Mouse (Mus musculus) right cerebral cortex, postnatal 4 days (tissue): ENCODE measurements around the gene Sox4.

Experiments used
- DNase-seq: peaks from one replicate; pipeline ENCODE4 v3.0.0-alpha.2; 2022

Sox4 gene

DNA sequence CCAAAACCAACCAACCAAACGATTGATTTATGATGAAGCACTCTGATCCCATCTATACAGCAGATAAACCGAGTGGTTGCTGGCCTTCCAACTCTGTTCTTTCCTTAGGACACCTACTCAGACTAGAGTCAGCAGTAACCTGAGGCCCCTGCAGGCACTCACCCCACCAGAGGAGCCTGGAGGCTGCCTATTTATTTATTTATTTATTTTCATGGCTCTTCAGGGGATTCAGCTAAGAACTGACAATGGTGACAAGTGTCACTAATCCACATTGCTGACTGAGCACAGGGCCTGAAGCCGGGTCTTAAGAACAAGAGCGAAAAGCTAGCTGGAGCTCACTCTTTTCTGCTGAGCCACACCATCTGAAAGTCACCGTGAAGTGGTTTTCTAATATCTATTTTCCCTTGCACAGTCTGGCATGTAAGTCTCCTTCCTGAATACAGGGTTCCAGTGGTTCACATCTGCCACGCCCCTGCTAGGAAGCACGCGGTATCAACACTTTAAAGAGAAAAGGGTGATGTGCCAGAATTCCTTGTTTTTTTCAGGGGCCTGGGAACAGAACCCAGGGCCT, 6.9 kb downstream of the Sox4 start:
- DNase-seq, result no peak

- no peak for DNase-seq
Observed at GRCm38 (mm10) chr13:28945681-28946080, 7.8 kb downstream of the Sox4 start.

DNA sequence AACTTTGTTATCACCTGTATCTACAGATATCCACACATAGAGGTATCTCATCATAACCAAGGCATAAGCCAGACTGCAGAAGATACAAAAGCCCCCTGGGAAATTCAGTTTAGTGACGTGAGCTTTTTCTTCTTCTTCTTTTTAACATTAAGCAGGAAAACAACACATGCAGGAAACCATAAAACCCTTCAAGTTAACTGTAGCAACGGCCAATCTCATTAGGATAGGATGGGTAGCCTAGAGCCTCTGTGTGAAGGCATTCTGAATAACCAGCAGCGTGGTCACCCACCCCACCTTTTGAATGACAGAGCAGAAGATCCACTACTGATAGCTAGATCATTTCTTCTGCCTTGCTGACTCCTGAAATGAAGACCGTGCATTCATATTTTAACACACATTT, 10.6 kb downstream of the Sox4 start:
- DNase-seq, result no peak

DNA sequence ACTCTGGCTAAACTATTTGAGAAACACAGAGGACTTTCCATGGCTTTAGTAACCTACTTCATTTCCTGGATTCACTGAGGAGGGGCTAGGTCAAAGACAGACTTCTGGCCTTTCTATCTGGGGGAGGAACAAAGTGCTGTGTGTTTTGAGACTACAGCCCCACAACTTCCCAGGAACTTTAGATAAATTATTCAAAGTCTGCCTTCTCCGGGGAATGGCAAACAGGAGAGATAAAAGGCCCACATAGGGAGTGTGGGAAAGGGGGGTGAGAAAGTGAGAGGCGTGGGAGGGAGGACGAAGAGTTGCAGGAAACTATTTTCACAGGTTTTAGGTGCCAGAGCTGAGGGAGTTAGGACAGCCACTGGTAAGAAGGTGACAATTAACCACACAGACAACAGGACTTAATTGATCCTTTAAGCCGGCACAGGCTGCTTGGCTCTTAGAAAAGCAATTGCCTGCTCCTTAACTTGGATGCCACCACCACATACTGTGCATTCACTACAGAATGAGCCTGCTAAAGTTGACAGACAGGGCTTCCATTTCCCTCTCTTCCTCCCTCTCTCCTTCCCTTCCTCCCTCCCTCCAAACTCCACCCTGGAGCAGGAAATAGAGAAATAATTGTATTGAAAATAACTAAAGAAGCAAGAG, 11.4 kb downstream of the Sox4 start:
- DNase-seq, result no peak

DNA sequence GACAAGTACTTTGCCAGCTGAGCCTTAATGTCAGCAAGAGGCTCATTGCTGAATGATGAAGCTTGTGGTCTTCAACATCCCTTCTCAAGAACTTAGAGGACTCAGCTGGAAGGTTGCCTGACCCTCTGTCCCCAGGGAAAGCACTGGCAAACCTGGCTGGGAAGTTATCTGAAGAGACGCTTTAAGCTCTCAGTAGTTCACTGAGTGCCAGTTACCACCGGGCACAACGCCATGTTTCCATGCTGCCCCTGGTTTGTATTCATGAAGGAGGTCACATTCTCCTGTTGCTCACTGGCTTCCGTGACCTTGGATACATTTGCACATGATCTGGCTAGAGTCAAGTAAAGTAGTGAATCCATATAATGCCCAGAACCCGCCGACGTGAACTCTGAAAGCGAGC, 20.1 kb downstream of the Sox4 start:
- DNase-seq, result peak; percentile 29

GRCm38 (mm10) chr13:28931776-28932175, 21.7 kb downstream of the Sox4 start:
- no peak for DNase-seq

GRCm38 (mm10) chr13:28931266-28931665, 22.2 kb downstream of the Sox4 start:
- DNase-seq, result no peak

DNA sequence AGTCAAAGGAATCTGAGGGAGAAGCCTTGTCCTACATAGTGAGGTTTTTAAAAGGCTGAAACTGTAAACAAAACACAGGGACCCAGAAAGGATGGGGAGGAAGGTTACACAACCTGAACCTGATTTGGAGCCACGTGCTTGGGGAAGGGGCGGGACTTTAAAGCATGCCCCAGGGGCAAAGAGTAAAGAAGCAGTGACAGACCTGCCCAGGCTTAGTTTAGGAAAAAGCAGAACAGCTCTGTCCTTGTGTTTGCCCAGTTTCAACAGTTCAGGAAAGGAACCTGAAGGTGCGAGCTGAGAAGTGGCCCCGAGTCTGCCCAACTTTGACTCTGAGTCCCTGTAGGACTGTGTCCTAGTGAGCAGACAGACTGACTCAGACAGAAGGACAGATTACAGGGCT, 23.1 kb downstream of the Sox4 start:
- DNase-seq, result no peak

GRCm38 (mm10) chr13:28929936-28930335, 23.6 kb downstream of the Sox4 start:
- DNase-seq, result no peak

- no peak for DNase-seq
Observed at GRCm38 (mm10) chr13:28923136-28923535, 30.4 kb downstream of the Sox4 start.

GRCm38 (mm10) chr13:28917379-28918250, 35.9 kb downstream of the Sox4 start:
- no peak for DNase-seq

- DNase-seq, result no peak
Observed at GRCm38 (mm10) chr13:28913656-28914055, 39.9 kb downstream of the Sox4 start.

GRCm38 (mm10) chr13:28906981-28907380, 46.5 kb downstream of the Sox4 start:
- DNase-seq, result no peak
